21 mouse cellular contexts compared by ENCODE assay signal in genomic region chr9:66329474-66329873, GRCm38 (mm10). TPM values are rescaled to one million over a fixed set of nuclear protein-coding genes. Genes with fewer than 3 reads are reported as not detected.
DNase-seq lines count a peak whose midpoint lies in the region; ATAC-seq lines count a peak whose summit lies in the region.
"Had no signal": no experiment of that assay in that cellular context is flagged by ENCODE, and none has a peak within 500 bp of the region (broad histone marks: within the 10 kb centered on the region; RNA-seq: fewer than 3 reads in every experiment).

No protein-coding gene starts in this region.

- no peaks in the 10 kb centered on the region for H3K36me3 ChIP-seq in hindbrain, embryonic 10.5 days
- H3K36me3 ChIP-seq in hindbrain, embryonic 11.5 days (ENCODE audit: control insufficient read depth, insufficient read depth, low read length) = no peaks in the 10 kb centered on the region
- H3K36me3 ChIP-seq in limb, embryonic 11.5 days (ENCODE audit: control insufficient read depth, insufficient read depth, low read length) = no peaks in the 10 kb centered on the region
- H3K36me3 ChIP-seq: heart, embryonic 12.5 days; hindbrain, embryonic 12.5 days had no signal

- 45% methylated on average over 6 of the region's 6 CpGs for WGBS in hindbrain, embryonic 10.5 days
- WGBS in hindbrain, embryonic 11.5 days = 54% methylated on average over 6 of the region's 6 CpGs
- 32% methylated on average over 6 of the region's 6 CpGs for WGBS in limb, embryonic 11.5 days

- H3K9ac ChIP-seq in hindbrain, embryonic 11.5 days (ENCODE audit: low read depth, low read length) = no peak overlapping the region
- H3K9ac ChIP-seq in limb, embryonic 11.5 days (ENCODE audit: low read length) = no peak overlapping the region
- H3K9ac ChIP-seq: forebrain, embryonic 13.5 days; heart, embryonic 12.5 days; hindbrain, embryonic 12.5 days had no signal

- ATAC-seq in hindbrain, embryonic 11.5 days (ENCODE audit: low FRiP score) = no peak
- ATAC-seq in limb, embryonic 11.5 days (ENCODE audit: insufficient number of reproducible peaks, low FRiP score, low TSS enrichment, low read depth) = 0 out of 2 replicates have a peak, but pooled peaks have one; percentile 31
- ATAC-seq: forebrain, embryonic 13.5 days; intestine, postnatal 0 days had no signal

- 0 out of 2 replicates have a peak, but pooled peaks cover 5% of the 10 kb centered on the region for H3K4me1 ChIP-seq in hindbrain, embryonic 10.5 days (replicated peaks)
- no peaks in the 10 kb centered on the region for H3K4me1 ChIP-seq in hindbrain, embryonic 11.5 days (replicated peaks; ENCODE audit: control insufficient read depth, insufficient read depth, low read length)
- peaks cover 4% of the 10 kb centered on the region; the same call in 1 of the 2 replicates for H3K4me1 ChIP-seq in limb, embryonic 11.5 days (ENCODE audit: control insufficient read depth, insufficient read depth, low read length)
- H3K4me1 ChIP-seq: forebrain, embryonic 13.5 days; hindbrain, embryonic 12.5 days had no signal

- no peak overlapping the region for H3K27ac ChIP-seq in hindbrain, embryonic 10.5 days
- H3K27ac ChIP-seq in hindbrain, embryonic 11.5 days (ENCODE audit: low read depth, low read length) = no peak overlapping the region
- 0 out of 2 replicates have a peak overlapping the region, but pooled peaks have one; percentile 59 for H3K27ac ChIP-seq in limb, embryonic 11.5 days (replicated peaks; ENCODE audit: low read depth, low read length)
- H3K27ac ChIP-seq: forebrain, embryonic 13.5 days; hindbrain, embryonic 12.5 days; layer of hippocampus, adult 2 months had no signal

- no peaks in the 10 kb centered on the region for H3K9me3 ChIP-seq in hindbrain, embryonic 10.5 days
- H3K9me3 ChIP-seq in hindbrain, embryonic 11.5 days (ENCODE audit: control insufficient read depth, low read length) = no peaks in the 10 kb centered on the region
- no peaks in the 10 kb centered on the region for H3K9me3 ChIP-seq in limb, embryonic 11.5 days (ENCODE audit: control insufficient read depth, low read length)
- H3K9me3 ChIP-seq: forebrain, embryonic 13.5 days; hindbrain, embryonic 12.5 days had no signal

- peak; percentile 25 for DNase-seq in hindbrain, embryonic 10.5 days (ENCODE audit: low spot score)
- DNase-seq in hindbrain, embryonic 11.5 days (ENCODE audit: low spot score) = no peak
- peak; percentile 42 for DNase-seq in 416B (ENCODE audit: low read depth)
- DNase-seq in embryo, embryonic 11 days = peak; percentile 47
- peak; percentile 53 for DNase-seq in limb, embryonic 11.5 days (ENCODE audit: low spot score)
- no peak for DNase-seq in layer of hippocampus, postnatal 25 days (ENCODE audit: extremely low spot score in 1 of 2, low spot score in 1 of 2)
- DNase-seq in natural killer cell, adult 2 months (ENCODE audit: low spot score in 2 of 2) = no peak
- no peak for DNase-seq in gastrocnemius, postnatal 36 days
- DNase-seq: adrenal gland, postnatal 14 days; cerebellum, postnatal 10 days; heart, postnatal 10 days; kidney, postnatal 25 days; liver; right cerebral cortex, postnatal 25 days; spleen, adult 18-20 months had no signal

- no peak overlapping the region for H3K4me2 ChIP-seq in hindbrain, embryonic 11.5 days (replicated peaks; ENCODE audit: low read depth, low read length)
- no peak overlapping the region for H3K4me2 ChIP-seq in limb, embryonic 11.5 days (ENCODE audit: low read depth, severe bottlenecking)
- H3K4me2 ChIP-seq: forebrain, embryonic 13.5 days; heart, embryonic 12.5 days; hindbrain, embryonic 12.5 days; midbrain, embryonic 11.5 days had no signal

- no peaks in the 10 kb centered on the region for H3K27me3 ChIP-seq in hindbrain, embryonic 10.5 days (ENCODE audit: insufficient read depth, poor library complexity, severe bottlenecking)
- no peaks in the 10 kb centered on the region for H3K27me3 ChIP-seq in hindbrain, embryonic 11.5 days (ENCODE audit: control insufficient read depth, insufficient read depth, low read length)
- H3K27me3 ChIP-seq in limb, embryonic 11.5 days (ENCODE audit: control insufficient read depth, insufficient read depth, low read length) = no peaks in the 10 kb centered on the region
- H3K27me3 ChIP-seq: forebrain, embryonic 13.5 days; heart, embryonic 12.5 days; hindbrain, embryonic 12.5 days had no signal

- intact Hi-C loops in gastrocnemius, postnatal 36 days (cut with DNase I) = no loop called here

- H3K4me3 ChIP-seq in hindbrain, embryonic 10.5 days = no peak overlapping the region
- H3K4me3 ChIP-seq in hindbrain, embryonic 11.5 days (ENCODE audit: low read depth, low read length) = no peak overlapping the region
- no peak overlapping the region for H3K4me3 ChIP-seq in limb, embryonic 11.5 days (ENCODE audit: low read depth, low read length)
- H3K4me3 ChIP-seq: forebrain, embryonic 13.5 days; heart, embryonic 12.5 days; hindbrain, embryonic 12.5 days; layer of hippocampus, adult 2 months had no signal

RNA-seq across cellular contexts. Expression of gene Herc1, which starts 20.8 kb away (rescaled TPM):
- polyA plus RNA-seq in hindbrain, embryonic 10.5 days (2016; fragmentation: Nextera tagmentation; extraction: Ambion mirVana) = 28.9 and 30.5 TPM in 2 replicates
- 36.6 and 42.2 TPM in 2 replicates for polyA plus RNA-seq in hindbrain, embryonic 11.5 days (2014; fragmentation: Nextera tagmentation; extraction: Ambion mirVana)
- 24.9 and 28.2 TPM in 2 replicates for polyA plus RNA-seq in limb, embryonic 11.5 days (2014; fragmentation: Nextera tagmentation; extraction: Ambion mirVana)
- 100 to 1,000 TPM in 1 of 2 experiments, 10 to 100 TPM in 1; 95.4 to 121 TPM for total RNA-seq in layer of hippocampus, postnatal 25 days (2021)
- total RNA-seq in gastrocnemius, postnatal 36 days (2021) = 10 to 100 TPM; 27.7 to 32.1 TPM

Comparison
In these comparisons a context has a peak if more than half of its experiments do, and no peak if none do; other contexts are left out.
1. DNase-seq: peak in hindbrain, embryonic 10.5 days (single experiment), 416B (single experiment), embryo, embryonic 11 days (single experiment) and limb, embryonic 11.5 days (single experiment); none in hindbrain, embryonic 11.5 days (single experiment), layer of hippocampus, postnatal 25 days (0 of 2), natural killer cell, adult 2 months (0 of 2) and gastrocnemius, postnatal 36 days (0 of 2).